Comparison of ENCODE assay signal across 10 mouse cellular contexts in the genomic region with DNA sequence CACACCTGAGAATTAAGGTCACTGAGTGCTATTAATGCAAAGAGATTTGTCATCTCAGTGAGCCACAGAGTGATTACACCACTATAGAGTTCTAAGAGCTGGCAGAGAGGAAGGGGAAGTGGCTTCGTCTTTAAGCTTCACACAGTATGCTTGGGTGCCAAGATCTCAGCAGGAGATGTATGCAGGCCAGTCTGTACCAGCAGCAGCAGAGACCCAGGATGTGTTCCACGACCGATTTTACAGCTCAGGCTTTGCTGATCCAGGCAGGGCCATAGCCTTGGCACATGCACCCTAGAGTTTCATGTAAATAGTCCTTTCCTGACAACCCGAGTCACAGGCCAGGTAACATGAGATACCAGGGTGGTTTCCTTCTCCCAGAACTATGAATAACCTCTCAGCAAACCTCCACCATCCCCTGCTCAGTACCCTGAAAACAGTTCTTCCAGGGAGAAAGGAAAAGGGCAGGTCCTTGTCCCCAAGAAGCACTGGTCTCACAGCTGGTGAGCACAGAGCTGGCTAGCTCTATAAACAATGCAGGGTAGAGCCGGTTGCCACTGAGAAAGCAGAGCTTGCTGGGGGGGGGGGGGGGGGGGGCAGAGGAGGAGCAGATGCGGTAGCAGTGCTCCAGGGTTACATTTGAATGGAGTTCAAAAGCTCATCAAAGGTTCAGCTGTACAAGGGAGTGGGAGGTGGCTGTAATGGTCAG.
A peak's percentile ranks its signal among the peaks of the same experiment; 100 is the strongest.
DNase-seq lines count a peak whose midpoint lies in the region; ATAC-seq lines count a peak whose summit lies in the region.
"Had no signal": no experiment of that assay in that cellular context is flagged by ENCODE, and none has a peak within 500 bp of the region (broad histone marks: within the 10 kb centered on the region; RNA-seq: fewer than 3 reads in every experiment).

No protein-coding gene starts in this region.

- 20% methylated on average over 6 of the region's 6 CpGs for WGBS in limb, embryonic 15.5 days
- WGBS in limb, embryonic 10.5 days: 15% methylated on average over 6 of the region's 6 CpGs
- 12% methylated on average over 6 of the region's 6 CpGs for WGBS in hindbrain, embryonic 12.5 days

- H3K36me3 ChIP-seq in limb, embryonic 15.5 days: no peaks in the 10 kb centered on the region
- H3K36me3 ChIP-seq in limb, embryonic 10.5 days: no peaks in the 10 kb centered on the region
- H3K36me3 ChIP-seq in hindbrain, embryonic 12.5 days: no peaks in the 10 kb centered on the region

- H3K4me3 ChIP-seq in limb, embryonic 15.5 days: no peak overlapping the region
- H3K4me3 ChIP-seq in limb, embryonic 10.5 days: no peak overlapping the region
- H3K4me3 ChIP-seq in hindbrain, embryonic 12.5 days: no peak overlapping the region

- H3K4me1 ChIP-seq in limb, embryonic 15.5 days: peaks cover 2% of the 10 kb centered on the region; the same call in 1 of the 2 replicates
- H3K4me1 ChIP-seq in limb, embryonic 10.5 days: peaks cover 5% of the 10 kb centered on the region; the same call in 1 of the 2 replicates
- peaks cover 7% of the 10 kb centered on the region for H3K4me1 ChIP-seq in hindbrain, embryonic 12.5 days

- H3K27me3 ChIP-seq in limb, embryonic 15.5 days: no peaks in the 10 kb centered on the region
- no peaks in the 10 kb centered on the region for H3K27me3 ChIP-seq in limb, embryonic 10.5 days (ENCODE audit: low read depth, poor library complexity, severe bottlenecking)
- H3K27me3 ChIP-seq in hindbrain, embryonic 12.5 days: no peaks in the 10 kb centered on the region

- H3K9me3 ChIP-seq in limb, embryonic 15.5 days: no peaks in the 10 kb centered on the region
- H3K9me3 ChIP-seq in limb, embryonic 10.5 days (replicated peaks): no peaks in the 10 kb centered on the region
- H3K9me3 ChIP-seq in hindbrain, embryonic 12.5 days (replicated peaks): no peaks in the 10 kb centered on the region

- no peak overlapping the region for H3K9ac ChIP-seq in limb, embryonic 15.5 days
- H3K9ac ChIP-seq in hindbrain, embryonic 12.5 days: no peak overlapping the region
- H3K9ac ChIP-seq: lung, embryonic 14.5 days had no signal

- H3K27ac ChIP-seq in limb, embryonic 15.5 days: 0 out of 2 replicates have a peak overlapping the region, but pooled peaks have one; percentile 35
- no peak overlapping the region for H3K27ac ChIP-seq in limb, embryonic 10.5 days
- no peak overlapping the region for H3K27ac ChIP-seq in hindbrain, embryonic 12.5 days

- no peak for DNase-seq in limb, embryonic 10.5 days (ENCODE audit: low spot score)
- DNase-seq in ZHBTc4 (ENCODE audit: low read depth, low spot score): peak; percentile 41
- DNase-seq in thymus, adult 18-20 months: peak; percentile 37 to 71
- DNase-seq in adrenal gland, postnatal 10 days: no peak
- no peak for DNase-seq in right cerebral cortex, postnatal 36 days (ENCODE audit: low spot score in 2 of 2)
- no peak for DNase-seq in layer of hippocampus, postnatal 36 days
- DNase-seq: adrenal gland, postnatal 36 days; lung, embryonic 14.5 days had no signal

- no peak overlapping the region for H3K4me2 ChIP-seq in limb, embryonic 15.5 days
- H3K4me2 ChIP-seq in hindbrain, embryonic 12.5 days (replicated peaks): no peak overlapping the region
- H3K4me2 ChIP-seq: lung, embryonic 14.5 days had no signal

- ATAC-seq in limb, embryonic 15.5 days (ENCODE audit: insufficient number of reproducible peaks, low FRiP score, low TSS enrichment, low read depth): no peak
- peak; percentile 50; the same call in 1 of the 2 replicates for ATAC-seq in hindbrain, embryonic 12.5 days (ENCODE audit: low FRiP score)

Comparison
In these comparisons a context has a peak if more than half of its experiments do, and no peak if none do; other contexts are left out.
1. DNase-seq: peak in ZHBTc4 (single experiment) and thymus, adult 18-20 months (2 of 2); none in limb, embryonic 10.5 days (single experiment), adrenal gland, postnatal 10 days (single experiment), right cerebral cortex, postnatal 36 days (0 of 2) and layer of hippocampus, postnatal 36 days (0 of 2).